In the genomic region with DNA sequence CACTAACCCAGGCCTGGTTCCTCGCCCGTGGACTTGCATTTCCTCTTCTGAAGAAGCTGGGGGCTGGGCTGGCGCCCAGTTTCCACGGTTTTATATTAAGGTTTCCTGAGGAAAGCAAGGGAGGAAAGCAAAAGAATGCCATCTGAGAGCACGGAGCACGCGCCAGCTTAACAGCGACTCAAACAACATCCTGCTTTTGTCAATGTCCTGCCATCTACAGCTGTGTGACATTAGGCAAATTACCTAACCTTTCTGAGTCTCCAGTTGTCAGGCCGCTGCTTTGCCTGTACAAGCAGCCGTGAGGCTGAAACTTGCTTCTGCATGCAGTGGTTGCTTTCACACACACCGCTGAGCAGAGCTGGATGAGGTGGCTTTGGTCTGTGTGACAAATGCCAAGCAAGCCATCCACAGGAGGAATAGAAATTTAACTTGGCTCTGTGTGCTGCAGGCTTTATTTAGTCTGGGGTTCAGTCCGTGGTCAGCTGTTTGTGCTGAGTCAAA, we compare ENCODE assay signal across 10 mouse cellular contexts. TPM values are rescaled to one million over a fixed set of nuclear protein-coding genes. Genes with fewer than 3 reads are reported as not detected.
A peak's percentile ranks its signal among the peaks of the same experiment; 100 is the strongest.
DNase-seq lines count a peak whose midpoint lies in the region; ATAC-seq lines count a peak whose summit lies in the region.
"Had no signal": no experiment of that assay in that cellular context is flagged by ENCODE, and none has a peak within 500 bp of the region (broad histone marks: within the 10 kb centered on the region; RNA-seq: fewer than 3 reads in every experiment).

No protein-coding gene starts in this region.

- peak overlapping the region; percentile 97 for H3K27ac ChIP-seq in kidney, embryonic 15.5 days

- no peaks in the 10 kb centered on the region for H3K9me3 ChIP-seq in kidney, embryonic 15.5 days (replicated peaks)

- no peak overlapping the region for H3K4me3 ChIP-seq in kidney, embryonic 15.5 days (replicated peaks)
- H3K4me3 ChIP-seq: erythroblast, embryonic 14.5 days had no signal

- H3K4me1 ChIP-seq in kidney, embryonic 15.5 days: peaks cover 36% of the 10 kb centered on the region

- 63% methylated on average over 12 of the region's 12 CpGs for WGBS in kidney, embryonic 15.5 days

- ATAC-seq in kidney, embryonic 15.5 days (replicated peaks; ENCODE audit: low FRiP score): no peak

- no peak overlapping the region for H3K9ac ChIP-seq in kidney, embryonic 15.5 days

- no peaks in the 10 kb centered on the region for H3K36me3 ChIP-seq in kidney, embryonic 15.5 days

- no peak overlapping the region for H3K4me2 ChIP-seq in kidney, embryonic 15.5 days

- DNase-seq in adrenal gland, adult 2 months: peak; percentile 44
- no peak for DNase-seq in adrenal gland, postnatal 4 days (ENCODE audit: low spot score in 2 of 2)
- peak; percentile 36 for DNase-seq in testis, postnatal 10 days (ENCODE audit: low spot score)
- no peak for DNase-seq in testis, postnatal 14 days (ENCODE audit: low spot score)
- DNase-seq in lung, postnatal 14 days: peak; percentile 54
- no peak for DNase-seq in retina, embryonic 14.5 days (ENCODE audit: low spot score)
- DNase-seq in adrenal gland, adult 8-10 months: no peak

- no peaks in the 10 kb centered on the region for H3K27me3 ChIP-seq in kidney, embryonic 15.5 days

RNA-seq across cellular contexts. Expression of a gene that starts 41.8 kb away (rescaled TPM):
- 10 to 100 TPM; 60.9 to 62.4 TPM for total RNA-seq in adrenal gland, adult 2 months (2021)
- 16.4 and 21.6 TPM in 2 replicates for polyA plus RNA-seq in adrenal gland, adult 2 months (2012; rRNA removed)
- total RNA-seq in adrenal gland, postnatal 4 days (2021): 100 to 1,000 TPM; 119 to 123 TPM
- polyA plus RNA-seq in kidney, embryonic 15.5 days (2015; fragmentation: Nextera tagmentation; extraction: Ambion mirVana): 43.1 and 44.2 TPM in 2 replicates
- total RNA-seq in adrenal gland, adult 8-10 months (2022): 100 to 1,000 TPM in 2 of 4 experiments, 10 to 100 TPM in 2; 79.2 to 127 (median 99.1) TPM

RNA-seq across cellular contexts. Expression of a gene that starts 48.8 kb away (rescaled TPM):
- not detected for total RNA-seq in adrenal gland, adult 2 months (2021)
- not detected in 2 replicates for polyA plus RNA-seq in adrenal gland, adult 2 months (2012; rRNA removed)
- total RNA-seq in adrenal gland, postnatal 4 days (2021): under 1 TPM in 1 of 2 experiments, not detected in 1; 0.73 TPM
- 1.4 and 2.0 TPM in 2 replicates for polyA plus RNA-seq in kidney, embryonic 15.5 days (2015; fragmentation: Nextera tagmentation; extraction: Ambion mirVana)
- total RNA-seq in adrenal gland, adult 8-10 months (2022): not detected
- polyA plus RNA-seq: C2C12; erythroblast, embryonic 14.5 days had no signal

Comparison
In these comparisons a context has a peak if more than half of its experiments do, and no peak if none do; other contexts are left out.
1. DNase-seq: peak in adrenal gland, adult 2 months (single experiment), testis, postnatal 10 days (single experiment) and lung, postnatal 14 days (single experiment); none in adrenal gland, postnatal 4 days (0 of 2), testis, postnatal 14 days (single experiment), retina, embryonic 14.5 days (single experiment) and adrenal gland, adult 8-10 months (single experiment).